Mouse (Mus musculus): ENCODE data around the gene 9430097D07Rik. TPM values are rescaled to one million over a fixed set of nuclear protein-coding genes. Genes with fewer than 3 reads are reported as not detected.

9430097D07Rik gene
- total RNA-seq, 4 experiments from 2014 or later: not detected

DNA sequence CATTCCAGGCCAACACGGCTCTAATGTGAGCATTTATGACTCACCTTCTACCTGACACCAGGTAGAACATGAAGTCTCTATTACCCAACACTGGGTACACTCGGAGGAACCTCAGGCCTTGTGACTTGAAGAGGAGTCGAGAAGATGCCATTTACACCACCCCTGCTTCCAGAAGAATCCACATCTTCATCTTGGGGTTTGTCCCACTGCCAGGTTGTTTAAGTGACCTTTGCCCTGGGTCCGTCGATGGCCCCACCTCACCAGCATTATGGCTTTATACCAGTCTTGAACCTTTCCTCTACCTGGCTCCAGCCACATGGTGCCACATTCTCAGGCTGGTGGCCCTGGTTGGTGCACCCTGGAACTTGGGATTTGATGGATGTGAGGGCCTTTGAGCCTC is 21.8 kb upstream of the 9430097D07Rik start:
- DNase-seq (ENCODE audit: low spot score): no peak

GRCm38 (mm10) chr2:32596725-32597124 is 21.2 kb upstream of the 9430097D07Rik start:
- DNase-seq (ENCODE audit: low spot score): no peak

DNA sequence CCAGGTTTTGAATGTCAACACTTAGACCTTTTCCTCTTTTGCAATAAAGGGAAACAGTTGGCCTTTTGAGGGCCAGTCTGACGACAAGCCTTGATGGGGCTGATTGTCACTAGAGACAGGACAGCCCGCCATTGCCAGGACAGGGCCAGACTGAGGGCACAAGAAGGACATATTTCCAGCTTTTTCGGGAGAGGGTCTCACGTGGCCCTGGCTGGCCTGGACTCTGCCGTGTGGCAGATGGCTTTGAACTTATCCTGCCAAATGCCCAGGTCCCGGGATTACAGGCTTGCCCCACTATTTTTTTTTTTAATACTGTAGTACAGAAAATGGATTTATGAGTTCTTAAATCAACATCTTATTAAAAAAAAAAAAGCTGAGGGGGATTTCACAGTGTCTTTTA is 15.8 kb upstream of the 9430097D07Rik start:
- no peak for DNase-seq (ENCODE audit: low spot score)

- peak; percentile 32 for DNase-seq (ENCODE audit: low spot score)
These were observed 14.7 kb upstream of the 9430097D07Rik start for GRCm38 (mm10) chr2:32590224-32590623.

GRCm38 (mm10) chr2:32589213-32589795 is 13.8 kb upstream of the 9430097D07Rik start:
- peak; percentile 35 for DNase-seq (ENCODE audit: low spot score)

GRCm38 (mm10) chr2:32587731-32588321 is 12.3 kb upstream of the 9430097D07Rik start:
- peak; percentile 72 for DNase-seq (ENCODE audit: low spot score)

DNA sequence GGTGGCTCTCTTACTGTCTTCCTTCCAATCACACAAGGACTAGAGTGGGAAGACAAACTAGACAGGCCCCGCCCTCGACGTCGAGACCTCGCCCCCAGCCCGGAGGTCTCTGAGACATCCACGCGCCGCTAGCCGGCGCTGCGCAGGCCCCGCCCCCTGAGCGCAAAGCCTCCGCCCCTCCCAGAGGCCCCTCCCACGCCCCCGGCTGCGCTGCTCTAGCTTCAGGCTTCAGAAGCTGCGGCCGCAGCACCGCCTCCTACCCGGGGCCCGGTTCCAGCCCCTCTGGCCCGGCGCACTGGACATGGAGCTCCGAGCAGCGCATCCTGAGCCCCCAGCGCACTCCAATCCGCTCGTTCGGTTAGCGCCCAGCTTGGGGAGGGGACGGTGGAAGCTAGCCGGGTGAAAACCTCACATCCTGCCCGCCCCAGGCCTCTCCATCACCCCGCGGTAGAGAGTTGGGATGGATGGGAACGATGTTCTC is 11.4 kb upstream of the 9430097D07Rik start, which contains the start of gene St6galnac4:
St6galnac4 (plus strand) TSS at position 225 of the 481 bp plus-strand sequence.
- peak; percentile 87 for DNase-seq (ENCODE audit: low spot score)

DNA sequence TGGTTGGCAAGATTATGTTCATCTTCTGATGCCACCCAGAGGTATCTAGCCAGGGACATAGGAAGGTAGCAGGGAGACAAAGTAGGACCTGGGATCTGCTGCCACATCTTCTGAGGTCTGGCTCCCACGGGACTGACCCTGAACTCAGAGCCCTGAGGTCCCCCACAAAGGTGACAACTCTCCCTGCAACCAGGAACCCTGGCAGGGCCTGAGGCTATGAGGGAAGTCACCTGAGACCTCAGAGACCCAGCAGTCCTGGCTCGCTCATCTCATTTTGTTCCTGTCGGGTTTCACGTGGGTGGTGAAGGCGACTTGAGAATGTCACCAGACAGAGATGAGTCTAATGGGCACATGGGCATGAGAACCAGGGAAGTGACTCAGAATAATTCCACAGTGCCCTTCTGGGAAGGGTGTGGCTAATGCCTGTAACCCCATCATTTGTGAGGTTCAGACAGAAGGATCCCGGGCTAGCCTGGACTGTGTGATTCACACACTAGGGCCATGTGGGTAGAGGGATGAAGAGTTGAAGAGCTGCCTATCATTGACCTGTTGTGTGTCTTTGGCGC is 9.7 kb upstream of the 9430097D07Rik start:
- DNase-seq (ENCODE audit: low spot score): no peak

GRCm38 (mm10) chr2:32582830-32583799 is 7.6 kb upstream of the 9430097D07Rik start:
- peak; percentile 87 for DNase-seq (ENCODE audit: low spot score)

DNA sequence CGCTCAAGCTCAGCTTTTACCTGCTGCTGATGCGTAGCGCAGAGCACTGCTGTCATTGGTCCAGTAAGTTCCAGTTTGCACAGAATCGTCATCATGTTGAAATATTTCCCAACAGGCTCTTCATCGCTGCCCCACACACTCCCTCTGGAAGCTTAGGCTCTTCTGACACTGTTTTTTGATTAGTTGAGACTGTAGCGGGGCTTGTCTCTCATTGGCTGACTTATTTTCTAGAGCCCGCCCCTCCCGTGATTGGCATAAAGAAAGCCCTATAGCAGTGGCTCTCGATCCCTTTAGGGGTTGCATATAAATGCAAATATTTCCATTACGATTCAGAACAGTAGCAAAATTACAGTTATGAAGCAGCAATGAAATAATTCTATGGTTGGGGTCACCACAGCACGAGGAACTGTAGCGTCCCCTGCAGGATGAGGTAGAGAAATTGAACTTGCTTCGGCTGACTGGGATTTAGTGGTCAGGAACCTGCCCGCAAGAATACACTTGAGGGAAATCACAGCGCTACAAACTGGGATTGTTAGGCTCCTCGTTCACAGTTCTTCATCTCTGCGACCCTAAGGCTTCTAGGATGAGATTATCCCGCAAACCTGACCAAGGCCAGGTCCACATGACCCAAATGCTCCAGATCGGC is 6.1 kb upstream of the 9430097D07Rik start:
- DNase-seq (ENCODE audit: low spot score): no peak

GRCm38 (mm10) chr2:32578146-32579046 is 2.9 kb upstream of the 9430097D07Rik start:
- no peak for DNase-seq (ENCODE audit: low spot score)

GRCm38 (mm10) chr2:32576532-32576931 is 1.0 kb upstream of the 9430097D07Rik start:
- DNase-seq (ENCODE audit: low spot score): no peak

DNA sequence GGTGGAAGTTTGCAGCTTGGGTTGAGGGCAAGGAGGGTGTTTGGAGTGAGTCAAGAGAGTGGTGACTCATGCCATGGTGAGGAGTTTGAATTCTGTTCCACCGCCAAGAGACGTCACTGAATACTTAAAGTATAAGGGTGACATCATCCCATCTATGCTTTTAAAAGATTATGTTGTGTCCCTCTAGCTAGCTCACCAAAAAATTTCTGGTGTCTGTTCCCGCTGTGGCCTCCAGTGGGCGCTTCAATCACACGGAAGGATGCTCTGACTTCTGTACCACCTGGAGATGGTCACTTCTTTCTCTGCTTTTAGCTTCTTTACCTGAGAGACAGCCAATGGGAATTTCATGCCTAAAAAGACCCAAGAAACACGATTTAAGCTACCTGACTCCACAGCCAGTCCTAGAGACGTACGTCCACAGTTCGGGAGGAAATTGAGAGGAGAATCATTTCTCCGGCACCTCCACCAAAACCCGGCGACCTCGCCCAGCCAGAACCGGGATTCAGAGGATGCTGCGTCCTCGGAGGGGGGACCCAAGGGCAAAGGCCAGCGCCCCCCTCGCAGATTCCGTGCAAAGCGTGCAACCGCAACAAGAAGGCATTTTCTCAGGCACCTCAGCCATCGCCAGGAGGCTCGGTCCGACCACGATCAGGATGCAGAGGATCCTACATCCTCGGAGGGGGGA is 441 bp downstream of the 9430097D07Rik start:
- no peak for DNase-seq (ENCODE audit: low spot score)

- no peak for DNase-seq (ENCODE audit: low spot score)
These were observed 987 bp downstream of the 9430097D07Rik start, which contains the start of gene Pip5kl1 for GRCm38 (mm10) chr2:32574497-32574896. Pip5kl1 (plus strand) TSS chr2:32574797.

- no peak for DNase-seq (ENCODE audit: low spot score)
These were observed 3.3 kb downstream of the 9430097D07Rik start for GRCm38 (mm10) chr2:32572196-32572595.

GRCm38 (mm10) chr2:32570698-32571494 is 4.6 kb downstream of the 9430097D07Rik start, which contains the start of gene Dpm2:
Dpm2 (plus strand) TSS chr2:32570858.
- DNase-seq (ENCODE audit: low spot score): peak; percentile 94

DNA sequence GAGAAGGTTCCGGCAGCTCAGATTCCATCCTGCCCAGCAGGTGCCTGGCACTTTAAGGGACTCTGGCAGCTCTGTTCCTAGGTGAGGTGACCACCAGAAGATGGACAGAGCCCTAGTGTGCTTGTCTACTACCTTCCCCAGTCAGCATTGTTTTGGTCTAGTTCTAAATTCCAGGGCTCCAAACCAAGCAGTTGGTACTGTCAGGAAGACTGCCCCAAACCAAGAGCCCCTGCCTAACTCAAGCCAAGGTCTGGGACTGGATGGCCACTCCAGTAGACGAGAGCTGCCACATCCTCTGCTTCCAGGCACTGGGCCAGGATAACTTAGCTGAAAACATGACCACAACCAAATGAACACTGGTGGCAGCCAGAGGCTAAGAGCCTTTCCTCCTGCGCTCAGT is 6.5 kb downstream of the 9430097D07Rik start:
- DNase-seq (ENCODE audit: low spot score): no peak

DNA sequence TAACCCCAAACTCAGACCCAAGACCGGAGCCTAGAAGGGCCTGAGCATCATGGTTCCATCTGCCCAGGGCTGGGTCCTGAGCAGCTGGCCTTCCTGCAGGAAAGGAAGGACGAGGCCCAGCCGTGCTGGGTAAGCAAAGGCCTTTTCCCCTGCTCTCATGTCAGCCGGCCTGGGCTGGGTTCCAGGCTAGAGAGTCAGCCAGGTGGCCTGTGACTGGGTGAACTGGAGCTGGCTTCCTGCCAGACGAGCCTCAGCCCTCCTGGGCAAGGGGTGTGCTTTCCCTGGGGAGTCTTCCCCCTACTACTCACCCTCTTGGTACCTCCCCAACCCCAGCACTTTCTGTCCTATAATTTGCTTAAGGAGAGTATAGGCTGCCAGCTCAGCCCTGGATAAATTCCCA is 7.3 kb downstream of the 9430097D07Rik start:
- DNase-seq (ENCODE audit: low spot score): no peak

All from heart, adult 8-10 months (tissue).